Mouse (Mus musculus) liver, embryonic 12.5 days (tissue): Measurements from ENCODE around the gene Trpv4. TPM values are rescaled to one million over a fixed set of nuclear protein-coding genes. Genes with fewer than 3 reads are reported as not detected.
A peak's percentile ranks its signal among the peaks of the same experiment; 100 is the strongest.

Experiments
- ATAC-seq: fragments of 200-750 bp; cut with Nextera tagmentation; 2 replicates; pipeline ENCODE4 v1.8.0; 2017; ENCODE audit warnings: moderate number of reproducible peaks, mild to moderate bottlenecking, moderate library complexity
- H3K27ac ChIP-seq: fragments of 300-500 bp; sonication (generic); 2 replicates; pipeline ENCODE4 v1.5.1; 2016; ENCODE audit warnings: mild to moderate bottlenecking
- H3K27me3 ChIP-seq: fragments of 300-500 bp; sonication (generic); replicated peaks from 2 replicates; pipeline ENCODE4 v1.6.1; 2016; ENCODE audit warnings: mild to moderate bottlenecking, moderate library complexity
- H3K36me3 ChIP-seq: fragments of 300-500 bp; sonication (generic); 2 replicates; pipeline ENCODE4 v1.6.1; 2016; ENCODE audit warnings: mild to moderate bottlenecking, moderate library complexity
- H3K4me1 ChIP-seq: fragments of 300-500 bp; sonication (generic); 2 replicates; pipeline ENCODE4 v1.6.1; 2016
- H3K4me2 ChIP-seq: fragments of 300-500 bp; sonication (generic); 2 replicates; pipeline ENCODE4 v1.6.1; 2016; ENCODE audit warnings: mild to moderate bottlenecking, moderate library complexity
- H3K4me3 ChIP-seq: fragments of 300-500 bp; sonication (generic); 2 replicates; pipeline ENCODE4 v1.5.1; 2016; ENCODE audit warnings: mild to moderate bottlenecking, moderate library complexity
- H3K9ac ChIP-seq: fragments of 300-500 bp; sonication (generic); 2 replicates; pipeline ENCODE4 v1.6.1; 2016; ENCODE audit warnings: mild to moderate bottlenecking, moderate library complexity
- H3K9me3 ChIP-seq: fragments of 300-500 bp; sonication (generic); replicated peaks from 2 replicates; pipeline ENCODE4 v1.6.1; 2016; ENCODE audit warnings: mild to moderate bottlenecking, moderate library complexity
- WGBS: fragments of 180-500 bp; shearing (Covaris S2); methylation state at CpG from one replicate; pipeline ENCODE4 v1.1.7; 2016; ENCODE audit not compliant: insufficient replicate concordance; 5-methylcytosine and 5-hydroxymethylcytosine counted together
- polyA plus RNA-seq: library from polyadenylated mRNA; unstranded; fragments of >200 nt; fragmentation: Nextera tagmentation; extraction: Ambion mirVana; gene quantifications from 2 replicates; pipeline ENCODE4 v1.2.1, GENCODE M21; 2016

The Trpv4 gene
- polyA plus RNA-seq, 1 experiment from 2014 or later: 0.19 TPM

- Histone ChIP-seq H3K27ac (no peak overlapping the region), H3K27me3 (peaks cover 20% of the 10 kb centered on the region), H3K4me3 (no peak overlapping the region), H3K9ac (no peak overlapping the region), H3K4me1 (peaks cover 14% of the 10 kb centered on the region), H3K36me3 (peaks cover 2% of the 10 kb centered on the region; the same call in 1 of the 2 replicates), H3K9me3 (no peaks in the 10 kb centered on the region), H3K4me2 (no peak overlapping the region)
- ATAC-seq: no peak
- WGBS: 77% methylated on average over 7 of the region's 7 CpGs
Measured at GRCm38 (mm10) chr5:114664750-114665149, 6.5 kb upstream of the Trpv4 start.

- 74% methylated on average over 4 of the region's 4 CpGs for WGBS
- Histone ChIP-seq H3K4me1 (peaks cover 14% of the 10 kb centered on the region), H3K9ac (no peak overlapping the region), H3K9me3 (no peaks in the 10 kb centered on the region), H3K4me2 (no peak overlapping the region), H3K4me3 (no peak overlapping the region), H3K36me3 (no peaks in the 10 kb centered on the region), H3K27ac (no peak overlapping the region), H3K27me3 (peaks cover 26% of the 10 kb centered on the region)
- ATAC-seq: no peak
Measured at GRCm38 (mm10) chr5:114664139-114664538, 5.9 kb upstream of the Trpv4 start.

GRCm38 (mm10) chr5:114661029-114661428, 2.8 kb upstream of the Trpv4 start:
- H3K4me1 ChIP-seq: peaks cover 6% of the 10 kb centered on the region; the same call in 1 of the 2 replicates
- 32% methylated on average over 6 of the region's 6 CpGs for WGBS
- H3K9me3 ChIP-seq: no peaks in the 10 kb centered on the region
- no peaks in the 10 kb centered on the region for H3K36me3 ChIP-seq
- H3K27ac ChIP-seq: no peak overlapping the region
- H3K9ac ChIP-seq: no peak overlapping the region
- ATAC-seq: no peak
- H3K4me2 ChIP-seq: no peak overlapping the region
- H3K27me3 ChIP-seq: peaks cover 57% of the 10 kb centered on the region
- H3K4me3 ChIP-seq: no peak overlapping the region

GRCm38 (mm10) chr5:114657426-114657825, 795 bp downstream of the Trpv4 start:
- Histone ChIP-seq H3K36me3 (no peaks in the 10 kb centered on the region), H3K4me3 (peak overlapping the region; percentile 47), H3K4me2 (peak overlapping the region; percentile 69), H3K9me3 (no peaks in the 10 kb centered on the region), H3K9ac (no peak overlapping the region), H3K4me1 (peaks cover 6% of the 10 kb centered on the region; the same call in 1 of the 2 replicates), H3K27ac (no peak overlapping the region), H3K27me3 (peaks cover 90% of the 10 kb centered on the region)
- ATAC-seq: no peak
- 29% methylated on average over 10 of the region's 10 CpGs for WGBS

GRCm38 (mm10) chr5:114656305-114656704, 1.9 kb downstream of the Trpv4 start:
- 71% methylated on average over 7 of the region's 7 CpGs for whole genome bisulfite sequencing
- Histone ChIP-seq H3K36me3 (no peaks in the 10 kb centered on the region), H3K4me3 (no peak overlapping the region), H3K9ac (no peak overlapping the region), H3K27ac (no peak overlapping the region), H3K4me1 (peaks cover 11% of the 10 kb centered on the region), H3K4me2 (no peak overlapping the region), H3K9me3 (no peaks in the 10 kb centered on the region), H3K27me3 (peaks cover 91% of the 10 kb centered on the region)
- no peak for ATAC-seq

GRCm38 (mm10) chr5:114655721-114656120, 2.5 kb downstream of the Trpv4 start:
- Histone ChIP-seq H3K27ac (no peak overlapping the region), H3K4me3 (no peak overlapping the region), H3K9ac (no peak overlapping the region), H3K4me1 (peaks cover 17% of the 10 kb centered on the region), H3K27me3 (peaks cover 88% of the 10 kb centered on the region), H3K4me2 (no peak overlapping the region), H3K36me3 (no peaks in the 10 kb centered on the region), H3K9me3 (no peaks in the 10 kb centered on the region)
- 73% methylated on average over 5 of the region's 5 CpGs for whole genome bisulfite sequencing
- no peak for ATAC-seq

GRCm38 (mm10) chr5:114653656-114654437, 4.4 kb downstream of the Trpv4 start:
- Histone ChIP-seq H3K9ac (no peak overlapping the region), H3K4me2 (no peak overlapping the region), H3K4me1 (peaks cover 31% of the 10 kb centered on the region), H3K27me3 (peaks cover 78% of the 10 kb centered on the region), H3K9me3 (no peaks in the 10 kb centered on the region), H3K4me3 (no peak overlapping the region), H3K36me3 (no peaks in the 10 kb centered on the region), H3K27ac (no peak overlapping the region)
- ATAC-seq: no peak
- 52% methylated on average over 13 of the region's 15 CpGs for WGBS

- H3K4me1 ChIP-seq: peaks cover 48% of the 10 kb centered on the region
- no peak overlapping the region for H3K4me3 ChIP-seq
- H3K9ac ChIP-seq: no peak overlapping the region
- H3K9me3 ChIP-seq: no peaks in the 10 kb centered on the region
- H3K4me2 ChIP-seq: no peak overlapping the region
- WGBS: 45% methylated on average over 3 of the region's 3 CpGs
- no peak overlapping the region for H3K27ac ChIP-seq
- no peak for ATAC-seq
- peaks cover 55% of the 10 kb centered on the region for H3K27me3 ChIP-seq
- no peaks in the 10 kb centered on the region for H3K36me3 ChIP-seq
Measured at GRCm38 (mm10) chr5:114651449-114651848, 6.8 kb downstream of the Trpv4 start.

GRCm38 (mm10) chr5:114651002-114651401, 7.2 kb downstream of the Trpv4 start:
- Histone ChIP-seq H3K27me3 (peaks cover 50% of the 10 kb centered on the region), H3K36me3 (no peaks in the 10 kb centered on the region), H3K4me3 (no peak overlapping the region), H3K9ac (no peak overlapping the region), H3K9me3 (no peaks in the 10 kb centered on the region), H3K4me2 (no peak overlapping the region), H3K27ac (no peak overlapping the region), H3K4me1 (peaks cover 51% of the 10 kb centered on the region)
- no peak for ATAC-seq
- 50% methylated on average over 14 of the region's 14 CpGs for WGBS

- no peaks in the 10 kb centered on the region for H3K9me3 ChIP-seq
- no peak overlapping the region for H3K9ac ChIP-seq
- H3K4me1 ChIP-seq: peaks cover 61% of the 10 kb centered on the region
- no peak for ATAC-seq
- peaks cover 29% of the 10 kb centered on the region for H3K27me3 ChIP-seq
- no peak overlapping the region for H3K4me2 ChIP-seq
- no peak overlapping the region for H3K27ac ChIP-seq
- no peaks in the 10 kb centered on the region for H3K36me3 ChIP-seq
- WGBS: 78% methylated on average over 11 of the region's 11 CpGs
- no peak overlapping the region for H3K4me3 ChIP-seq
Measured at GRCm38 (mm10) chr5:114648728-114649311, 9.4 kb downstream of the Trpv4 start.

GRCm38 (mm10) chr5:114647211-114647974, 10.8 kb downstream of the Trpv4 start:
- Histone ChIP-seq H3K4me1 (peaks cover 61% of the 10 kb centered on the region), H3K4me2 (peak overlapping the region; percentile 71), H3K9ac (peak overlapping the region; percentile 50), H3K27ac (peak overlapping the region; percentile 23), H3K36me3 (no peaks in the 10 kb centered on the region), H3K27me3 (peaks cover 26% of the 10 kb centered on the region), H3K4me3 (peak overlapping the region; percentile 44), H3K9me3 (no peaks in the 10 kb centered on the region)
- ATAC-seq: peak; percentile 69
- WGBS: 3% methylated on average over 27 of the region's 27 CpGs

- WGBS: 78% methylated on average over 5 of the region's 5 CpGs
- Histone ChIP-seq H3K4me2 (no peak overlapping the region), H3K36me3 (no peaks in the 10 kb centered on the region), H3K4me3 (no peak overlapping the region), H3K27ac (no peak overlapping the region), H3K4me1 (peaks cover 53% of the 10 kb centered on the region), H3K9me3 (no peaks in the 10 kb centered on the region), H3K9ac (no peak overlapping the region), H3K27me3 (peaks cover 32% of the 10 kb centered on the region)
- no peak for ATAC-seq
Measured at GRCm38 (mm10) chr5:114645916-114646315, 12.3 kb downstream of the Trpv4 start.
